Mouse (Mus musculus) kidney, embryonic 15.5 days (tissue): ENCODE measurements around the gene Ssmem1. TPM values are rescaled to one million over a fixed set of nuclear protein-coding genes. Genes with fewer than 3 reads are reported as not detected.

ENCODE experiments used
- ATAC-seq: fragments of 200-750 bp; cut with Nextera tagmentation; replicated peaks from 2 replicates; pipeline ENCODE4 v1.8.0; 2017; ENCODE audit warnings: moderate TSS enrichment; ENCODE audit not compliant: low FRiP score
- H3K27ac ChIP-seq: fragments of 300-500 bp; sonication (generic); 2 replicates; pipeline ENCODE4 v1.5.1; 2015; ENCODE audit warnings: mild to moderate bottlenecking, inconsistent platforms
- H3K27me3 ChIP-seq: fragments of 300-500 bp; sonication (generic); 2 replicates; pipeline ENCODE4 v1.6.1; 2015; ENCODE audit warnings: inconsistent platforms
- H3K36me3 ChIP-seq: fragments of 300-500 bp; sonication (generic); 2 replicates; pipeline ENCODE4 v1.6.1; 2015; ENCODE audit warnings: inconsistent platforms
- H3K4me1 ChIP-seq: fragments of 300-500 bp; sonication (generic); 2 replicates; pipeline ENCODE4 v1.6.1; 2015; ENCODE audit warnings: inconsistent platforms
- H3K4me2 ChIP-seq: fragments of 300-500 bp; sonication (generic); 2 replicates; pipeline ENCODE4 v1.6.1; 2015; ENCODE audit warnings: moderate library complexity, mild to moderate bottlenecking, inconsistent platforms
- H3K4me3 ChIP-seq: fragments of 300-500 bp; sonication (generic); replicated peaks from 2 replicates; pipeline ENCODE4 v1.5.1; 2015; ENCODE audit warnings: mild to moderate bottlenecking, inconsistent platforms
- H3K9ac ChIP-seq: fragments of 300-500 bp; sonication (generic); 2 replicates; pipeline ENCODE4 v1.6.1; 2015; ENCODE audit warnings: mild to moderate bottlenecking, inconsistent platforms
- H3K9me3 ChIP-seq: fragments of 300-500 bp; sonication (generic); replicated peaks from 2 replicates; pipeline ENCODE4 v1.6.1; 2016; ENCODE audit warnings: inconsistent platforms
- WGBS: fragments of 180-500 bp; shearing (Covaris S2); methylation state at CpG from one replicate; pipeline ENCODE4 v1.1.7; 2015; ENCODE audit warnings: mixed read lengths; 5-methylcytosine and 5-hydroxymethylcytosine counted together
- polyA plus RNA-seq: library from polyadenylated mRNA; unstranded; fragments of >200 nt; fragmentation: Nextera tagmentation; extraction: Ambion mirVana; gene quantifications from 2 replicates; pipeline ENCODE4 v1.2.1, GENCODE M21; 2015

Gene Ssmem1
- polyA plus RNA-seq, 1 experiment from 2014 or later, result not detected

DNA sequence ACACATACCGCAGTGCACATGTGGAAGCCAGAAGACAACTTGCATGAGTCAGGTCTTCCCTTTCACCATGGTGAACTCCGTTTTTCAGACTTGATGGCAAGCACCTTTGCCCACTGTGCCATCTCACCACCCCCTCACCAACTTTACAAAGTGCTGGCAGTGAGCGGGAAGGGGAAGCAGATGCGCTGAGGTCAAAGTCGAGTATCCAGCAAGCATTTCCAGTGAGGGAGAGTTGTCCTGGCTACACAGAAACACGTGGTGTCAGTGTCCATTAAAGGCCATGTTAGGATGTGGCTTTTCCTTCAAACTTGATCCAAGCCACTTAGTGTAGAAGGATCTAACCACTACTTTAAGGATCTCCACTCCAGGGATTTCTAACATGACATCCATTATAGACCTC, 31.9 kb upstream of the Ssmem1 start:
- Histone ChIP-seq H3K27me3 (no peaks in the 10 kb centered on the region), H3K9ac (no peak overlapping the region), H3K4me2 (no peak overlapping the region), H3K4me1 (peaks cover 3% of the 10 kb centered on the region; the same call in 1 of the 2 replicates), H3K9me3 (no peaks in the 10 kb centered on the region), H3K4me3 (no peak overlapping the region), H3K27ac (no peak overlapping the region), H3K36me3 (peaks cover 52% of the 10 kb centered on the region)
- no peak for ATAC-seq
- WGBS, result 90% methylated on average over 6 of the region's 6 CpGs

DNA sequence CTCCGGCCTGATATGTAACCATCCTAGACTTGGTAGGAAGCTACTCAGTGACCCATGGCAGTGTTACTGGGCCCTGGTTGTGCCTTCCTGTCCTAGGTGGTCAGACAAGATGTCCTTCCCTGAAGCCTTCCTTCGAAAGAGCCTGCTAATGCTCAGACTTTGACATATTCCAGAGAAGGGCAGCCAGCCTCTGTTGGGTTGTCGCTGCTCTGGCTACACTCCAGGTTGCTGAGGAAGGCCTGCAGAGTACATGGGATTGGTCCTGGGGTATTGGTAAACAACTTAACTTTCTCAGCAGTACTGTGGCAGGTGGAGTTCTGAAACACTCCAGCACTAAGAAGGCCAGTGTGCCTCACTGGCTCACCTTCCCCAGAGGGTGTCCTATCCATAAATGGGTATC, 30.2 kb upstream of the Ssmem1 start:
- ATAC-seq, result no peak
- Histone ChIP-seq H3K4me3 (no peak overlapping the region), H3K27me3 (no peaks in the 10 kb centered on the region), H3K9ac (no peak overlapping the region), H3K4me2 (no peak overlapping the region), H3K9me3 (no peaks in the 10 kb centered on the region), H3K36me3 (peaks cover 68% of the 10 kb centered on the region), H3K4me1 (peaks cover 3% of the 10 kb centered on the region; the same call in 1 of the 2 replicates), H3K27ac (no peak overlapping the region)
- WGBS, result 93% methylated on average over 3 of the region's 3 CpGs

DNA sequence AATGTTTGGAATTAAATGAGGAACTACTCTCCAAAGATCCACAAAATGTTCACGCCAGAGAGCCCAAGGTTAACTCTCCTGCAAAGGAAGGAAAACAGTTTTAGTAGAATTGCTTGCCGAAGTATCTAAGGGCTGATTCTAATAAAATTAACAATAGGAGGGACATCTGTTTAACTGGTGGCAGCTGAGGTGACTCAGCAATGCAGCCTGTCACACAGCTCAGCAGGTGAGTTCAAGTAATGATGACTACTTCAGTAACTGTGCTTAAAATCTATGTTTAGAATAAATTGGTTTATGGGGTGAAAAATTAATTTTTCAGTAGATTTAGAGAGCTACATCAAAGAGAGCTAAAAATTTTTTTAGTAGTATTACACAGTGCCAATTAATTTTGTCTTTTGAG, 26.7 kb upstream of the Ssmem1 start:
- Histone ChIP-seq H3K4me2 (no peak overlapping the region), H3K36me3 (peaks cover 99% of the 10 kb centered on the region), H3K27me3 (no peaks in the 10 kb centered on the region), H3K9me3 (no peaks in the 10 kb centered on the region), H3K4me1 (no peaks in the 10 kb centered on the region), H3K4me3 (no peak overlapping the region), H3K27ac (no peak overlapping the region), H3K9ac (no peak overlapping the region)
- WGBS, result 90% methylated on average over 2 of the region's 2 CpGs
- no peak for ATAC-seq

DNA sequence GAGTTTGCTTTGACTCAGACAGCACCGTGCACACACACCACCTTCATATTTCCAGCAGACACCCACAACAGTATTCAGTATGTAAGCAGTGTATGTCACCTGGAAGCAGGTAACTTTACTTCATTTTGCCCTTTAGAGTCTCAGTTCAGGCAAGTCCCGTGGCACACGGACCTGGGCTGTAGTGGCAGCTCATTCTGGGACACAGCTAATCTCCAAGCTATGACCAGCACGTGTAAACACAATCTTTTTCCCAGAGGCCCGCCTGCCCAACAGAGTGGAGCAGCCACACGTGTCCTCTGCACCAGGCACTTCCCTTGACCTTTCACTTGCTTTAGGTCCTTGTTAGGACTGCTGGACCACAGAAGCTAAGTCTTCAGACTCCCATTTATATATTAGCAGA, 23.1 kb upstream of the Ssmem1 start:
- no peaks in the 10 kb centered on the region for H3K27me3 ChIP-seq
- no peak for ATAC-seq
- H3K36me3 ChIP-seq, result peaks cover 92% of the 10 kb centered on the region
- H3K4me2 ChIP-seq, result no peak overlapping the region
- H3K27ac ChIP-seq, result no peak overlapping the region
- no peaks in the 10 kb centered on the region for H3K9me3 ChIP-seq
- no peak overlapping the region for H3K4me3 ChIP-seq
- no peak overlapping the region for H3K9ac ChIP-seq
- 90% methylated on average over 6 of the region's 6 CpGs for WGBS
- no peaks in the 10 kb centered on the region for H3K4me1 ChIP-seq

DNA sequence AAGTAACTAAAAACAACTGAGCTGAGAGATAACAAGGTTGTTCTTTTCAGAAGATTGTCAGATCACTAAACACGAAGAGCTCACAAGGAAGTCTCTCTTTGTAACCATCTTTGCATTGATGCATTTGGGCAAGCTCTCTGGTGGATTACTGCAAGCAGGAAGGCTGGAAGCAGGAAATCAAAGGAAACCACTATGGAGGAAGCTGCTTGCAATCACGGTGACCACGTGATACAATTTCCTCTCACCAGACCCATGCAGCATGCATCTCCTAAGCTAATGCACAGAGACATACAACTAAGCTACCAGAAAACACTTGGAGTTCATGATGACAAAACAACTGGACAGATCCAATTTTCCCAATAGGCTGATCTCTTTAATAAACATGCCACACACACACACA, 10.6 kb upstream of the Ssmem1 start:
- whole genome bisulfite sequencing, result 80% methylated on average over 3 of the region's 3 CpGs
- Histone ChIP-seq H3K9ac (no peak overlapping the region), H3K9me3 (no peaks in the 10 kb centered on the region), H3K27me3 (no peaks in the 10 kb centered on the region), H3K27ac (no peak overlapping the region), H3K4me1 (no peaks in the 10 kb centered on the region), H3K4me3 (no peak overlapping the region), H3K36me3 (peaks cover 81% of the 10 kb centered on the region), H3K4me2 (no peak overlapping the region)
- no peak for ATAC-seq

DNA sequence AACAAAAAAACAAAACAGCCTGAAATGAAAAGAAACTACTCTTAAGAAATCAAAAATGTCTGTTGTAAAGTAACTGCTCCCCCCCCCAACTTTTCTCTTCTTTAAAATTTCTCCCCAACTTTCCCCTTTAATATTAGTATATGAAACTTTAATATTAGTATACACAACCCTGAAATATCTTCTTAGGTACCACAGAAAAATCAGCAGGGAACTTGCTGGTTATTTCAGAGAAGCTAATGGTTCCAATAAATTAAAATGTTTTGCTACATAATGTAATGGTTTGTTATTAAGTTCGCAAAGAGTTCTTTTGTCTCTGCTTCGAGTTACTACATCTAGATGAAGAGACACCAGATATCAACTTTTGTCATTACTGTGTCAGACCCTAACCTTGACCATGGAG, 825 bp upstream of the Ssmem1 start:
- WGBS, result 8% methylated on average over 2 of the region's 2 CpGs

DNA sequence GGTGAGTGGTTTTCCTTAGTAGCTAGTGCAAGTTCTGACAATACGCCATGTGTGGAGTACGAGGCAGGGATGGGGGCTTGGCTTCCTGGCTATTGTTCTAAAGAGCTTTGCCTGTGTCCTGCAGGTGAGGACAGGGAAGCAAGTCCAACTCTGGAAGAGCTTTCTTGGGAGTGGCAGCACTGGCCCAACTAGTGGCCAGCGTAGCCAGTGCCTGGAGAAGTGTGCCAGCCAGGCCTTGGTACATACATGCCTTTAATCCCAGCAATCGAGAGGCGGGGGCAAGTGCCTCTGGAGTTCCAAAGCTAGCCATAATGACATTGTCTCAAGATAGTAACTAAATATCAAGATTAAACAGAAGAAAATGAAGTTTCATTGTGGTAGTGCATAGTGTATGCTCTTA, 642 bp downstream of the Ssmem1 start:
- Histone ChIP-seq H3K27me3 (no peaks in the 10 kb centered on the region), H3K4me3 (no peak overlapping the region), H3K9me3 (no peaks in the 10 kb centered on the region), H3K36me3 (peaks cover 20% of the 10 kb centered on the region), H3K4me1 (peaks cover 24% of the 10 kb centered on the region), H3K27ac (peak overlapping the region; percentile 97), H3K9ac (0 out of 2 replicates have a peak overlapping the region, but pooled peaks have one; percentile 24), H3K4me2 (peak overlapping the region; percentile 69)
- 70% methylated on average over 5 of the region's 5 CpGs for WGBS
- ATAC-seq, result no peak

More for the DNA sequence above, 825 bp upstream of the Ssmem1 start:
- no peaks in the 10 kb centered on the region for H3K9me3 ChIP-seq
- peaks cover 14% of the 10 kb centered on the region for H3K4me1 ChIP-seq
- peak overlapping the region; percentile 62 for H3K9ac ChIP-seq
- peak overlapping the region; percentile 69 for H3K4me2 ChIP-seq
- H3K27me3 ChIP-seq, result no peaks in the 10 kb centered on the region
- H3K4me3 ChIP-seq, result peak overlapping the region; percentile 61
- H3K27ac ChIP-seq, result peak overlapping the region; percentile 97
- no peak for ATAC-seq
- H3K36me3 ChIP-seq, result peaks cover 31% of the 10 kb centered on the region

DNA sequence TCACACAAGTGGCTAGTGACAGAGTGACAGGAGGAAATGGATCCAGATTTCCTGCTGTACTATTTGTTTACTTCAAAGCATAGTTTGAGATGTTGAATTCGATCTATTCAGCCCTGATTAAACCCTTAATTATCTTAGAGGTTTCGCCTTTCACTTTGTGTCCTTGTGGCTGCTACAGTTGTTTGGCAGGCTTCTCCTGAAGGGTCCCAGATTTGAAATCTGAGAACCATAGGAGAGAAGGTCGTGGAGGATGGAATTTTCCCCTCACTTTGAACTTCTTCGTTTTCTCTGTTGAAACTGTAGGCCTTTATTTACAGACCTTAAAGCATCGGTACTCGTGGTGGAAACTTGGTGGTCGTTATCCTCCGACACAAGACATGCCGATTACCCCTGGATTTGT, 4.6 kb downstream of the Ssmem1 start:
- H3K9ac ChIP-seq, result no peak overlapping the region
- no peak for ATAC-seq

DNA sequence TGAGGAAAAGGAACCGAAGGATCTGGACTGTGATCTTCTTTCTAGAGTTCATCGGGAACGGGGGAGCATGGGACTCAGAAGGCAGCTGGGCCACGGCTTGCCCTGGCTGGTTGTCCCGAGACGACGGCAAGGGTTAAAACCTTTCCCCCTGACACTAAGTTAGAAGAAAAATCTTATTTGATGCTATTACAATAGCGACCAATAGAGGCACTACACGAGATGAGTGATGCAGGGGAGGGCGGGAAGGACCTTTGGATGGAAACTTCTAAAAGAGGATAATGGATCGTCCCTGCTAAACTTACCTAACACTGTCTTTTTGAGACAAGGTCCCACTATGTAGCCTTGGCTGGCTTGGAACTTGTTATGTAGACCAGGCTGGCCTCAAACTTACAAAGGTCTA, 10.8 kb downstream of the Ssmem1 start:
- Histone ChIP-seq H3K4me2 (no peak overlapping the region), H3K36me3 (no peaks in the 10 kb centered on the region), H3K4me1 (peaks cover 10% of the 10 kb centered on the region), H3K27me3 (no peaks in the 10 kb centered on the region), H3K9ac (no peak overlapping the region), H3K27ac (no peak overlapping the region), H3K9me3 (no peaks in the 10 kb centered on the region), H3K4me3 (no peak overlapping the region)
- no peak for ATAC-seq
- WGBS, result 71% methylated on average over 11 of the region's 11 CpGs

More for the DNA sequence above, 4.6 kb downstream of the Ssmem1 start:
- Histone ChIP-seq H3K27me3 (no peaks in the 10 kb centered on the region), H3K9me3 (no peaks in the 10 kb centered on the region), H3K4me1 (peaks cover 22% of the 10 kb centered on the region), H3K4me2 (no peak overlapping the region), H3K27ac (peak overlapping the region; percentile 87), H3K36me3 (no peaks in the 10 kb centered on the region), H3K4me3 (no peak overlapping the region)
- 9% methylated on average over 9 of the region's 9 CpGs for WGBS

DNA sequence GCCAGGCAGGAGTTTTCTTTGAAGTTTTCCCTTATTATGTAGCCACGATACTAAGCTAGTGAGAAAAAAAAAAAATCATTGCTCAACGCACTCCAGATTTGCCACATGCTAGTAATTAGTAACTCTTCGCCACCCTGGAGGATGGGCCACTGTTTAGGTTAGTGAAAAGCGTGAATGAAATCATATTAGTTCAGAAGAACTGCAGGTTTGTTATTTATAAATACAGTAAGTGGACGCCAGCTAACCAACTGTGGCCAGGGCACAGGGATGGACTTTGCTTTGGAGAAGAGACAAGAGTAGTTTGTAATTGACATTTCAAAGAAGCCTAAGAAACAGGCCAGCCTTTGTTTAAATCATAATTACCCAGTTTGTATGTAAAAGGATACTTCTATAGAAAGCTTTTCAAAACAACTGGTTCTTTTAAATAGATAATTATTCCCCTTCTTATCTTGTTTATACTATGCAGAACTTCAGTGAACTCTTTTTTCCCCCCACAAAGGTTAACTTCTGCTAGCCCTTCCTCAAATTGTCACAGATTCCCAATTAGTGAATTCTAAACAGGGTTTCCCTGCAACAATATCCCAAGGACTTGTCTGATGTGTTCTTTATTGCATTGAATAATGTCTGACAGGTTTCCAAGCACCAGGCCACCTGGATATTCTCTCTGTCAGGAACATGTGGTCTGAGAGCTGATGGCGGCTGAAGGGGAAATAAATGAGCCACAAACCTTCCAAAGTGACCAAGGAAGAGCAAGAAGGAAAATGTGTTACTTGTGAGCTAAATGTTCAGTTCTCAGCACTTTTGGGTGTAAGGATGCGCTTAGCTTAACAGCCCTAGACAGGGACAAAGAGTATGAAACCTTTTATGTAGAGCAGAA, 16.0 kb downstream of the Ssmem1 start:
- peak overlapping the region; percentile 42; the same call in 1 of the 2 replicates for H3K4me2 ChIP-seq
- H3K27ac ChIP-seq, result peak overlapping the region; percentile 94
- 43% methylated on average over 7 of the region's 7 CpGs for WGBS
- H3K9ac ChIP-seq, result no peak overlapping the region
- H3K27me3 ChIP-seq, result no peaks in the 10 kb centered on the region
- H3K36me3 ChIP-seq, result no peaks in the 10 kb centered on the region
- H3K9me3 ChIP-seq, result no peaks in the 10 kb centered on the region
- H3K4me1 ChIP-seq, result peaks cover 53% of the 10 kb centered on the region
- H3K4me3 ChIP-seq, result no peak overlapping the region
- ATAC-seq, result no peak

DNA sequence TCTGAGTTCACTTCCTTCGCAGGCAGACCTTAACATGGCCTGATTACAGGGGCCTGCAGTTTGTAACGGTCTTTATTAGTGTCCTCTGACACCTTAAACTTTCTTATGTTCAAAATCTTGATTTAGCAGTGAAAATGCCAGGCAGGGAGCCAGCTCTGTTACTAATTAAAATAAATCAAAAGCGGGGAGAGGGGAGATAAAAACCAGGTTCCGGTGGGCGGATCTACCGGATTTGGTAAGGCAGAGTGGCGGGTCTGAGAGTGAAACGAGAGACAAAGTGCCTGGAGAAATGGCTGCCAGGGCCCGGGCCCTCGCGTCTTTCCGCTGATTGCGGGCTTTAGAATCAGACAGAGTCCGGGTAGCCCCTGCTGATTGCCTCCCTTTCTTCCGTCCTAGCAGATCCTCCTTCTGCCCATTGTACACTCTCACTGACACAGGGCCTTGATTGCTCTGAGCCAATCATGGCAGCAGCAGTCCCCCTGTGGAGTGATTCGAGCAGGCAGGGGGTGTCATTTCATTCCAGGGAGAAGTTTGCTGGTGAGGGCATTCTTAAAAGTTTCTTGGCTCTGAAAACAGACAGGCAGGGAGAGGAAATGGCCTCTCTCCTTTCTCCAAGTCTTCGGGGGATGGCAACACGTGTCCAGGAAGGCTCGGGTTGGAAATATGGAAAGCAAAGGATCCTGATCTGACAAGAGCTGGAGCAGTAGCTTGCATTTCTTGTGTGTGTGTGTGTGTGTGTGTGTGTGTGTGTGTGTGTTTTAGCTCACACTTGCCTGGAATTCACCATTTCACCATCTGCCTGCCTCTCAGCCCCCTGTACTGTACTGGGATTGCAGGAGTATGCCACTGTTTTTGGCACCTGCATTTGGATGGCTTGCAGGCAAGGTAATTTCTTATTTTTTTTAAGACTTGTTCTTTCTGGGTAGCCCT, 17.2 kb downstream of the Ssmem1 start:
- Histone ChIP-seq H3K36me3 (no peaks in the 10 kb centered on the region), H3K9me3 (no peaks in the 10 kb centered on the region)
- ATAC-seq, result peak; percentile 44

DNA sequence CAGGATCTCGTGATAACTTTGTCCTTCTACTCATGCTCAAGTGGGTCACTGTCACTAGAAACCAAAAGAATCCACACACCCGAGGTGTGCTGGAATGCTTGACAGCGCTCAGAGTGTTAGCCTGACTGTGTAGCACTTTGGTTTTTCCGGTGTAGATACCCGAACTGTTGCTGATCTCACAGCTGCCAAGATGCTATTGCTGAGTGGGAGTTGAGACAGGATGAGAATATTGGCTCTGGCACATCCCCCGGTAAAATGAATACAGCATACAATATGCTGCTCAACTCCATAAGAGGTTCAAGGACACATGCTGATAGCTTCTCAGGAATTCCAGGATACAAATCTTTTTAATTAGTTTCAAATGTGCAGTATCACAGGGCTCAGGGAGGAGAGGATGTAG, 19.2 kb downstream of the Ssmem1 start:
- peak; percentile 34 for ATAC-seq
- 21% methylated on average over 6 of the region's 6 CpGs for whole genome bisulfite sequencing

More for the DNA sequence above, 17.2 kb downstream of the Ssmem1 start:
- Histone ChIP-seq H3K4me1 (peaks cover 53% of the 10 kb centered on the region), H3K9ac (0 out of 2 replicates have a peak overlapping the region, but pooled peaks have one; percentile 2), H3K27me3 (no peaks in the 10 kb centered on the region), H3K27ac (peak overlapping the region; percentile 94), H3K4me2 (peak overlapping the region; percentile 42), H3K4me3 (0 out of 2 replicates have a peak overlapping the region, but pooled peaks have one; percentile 2)
- 8% methylated on average over 19 of the region's 19 CpGs for WGBS

More for the DNA sequence above, 19.2 kb downstream of the Ssmem1 start:
- Histone ChIP-seq H3K4me2 (no peak overlapping the region), H3K4me3 (no peak overlapping the region), H3K27ac (peak overlapping the region; percentile 85), H3K36me3 (no peaks in the 10 kb centered on the region), H3K9me3 (no peaks in the 10 kb centered on the region), H3K27me3 (no peaks in the 10 kb centered on the region), H3K9ac (no peak overlapping the region), H3K4me1 (peaks cover 53% of the 10 kb centered on the region)
